Mouse (Mus musculus) thymus, postnatal 14 days (tissue): ENCODE measurements around the gene Acrbp.

Experiments used
- DNase-seq: peaks from one replicate; pipeline ENCODE4 v3.0.0; 2021

Gene Acrbp

GRCm38 (mm10) chr6:125071896-125072279 is 22.4 kb downstream of the Acrbp start:
- DNase-seq, result peak; percentile 78

DNA sequence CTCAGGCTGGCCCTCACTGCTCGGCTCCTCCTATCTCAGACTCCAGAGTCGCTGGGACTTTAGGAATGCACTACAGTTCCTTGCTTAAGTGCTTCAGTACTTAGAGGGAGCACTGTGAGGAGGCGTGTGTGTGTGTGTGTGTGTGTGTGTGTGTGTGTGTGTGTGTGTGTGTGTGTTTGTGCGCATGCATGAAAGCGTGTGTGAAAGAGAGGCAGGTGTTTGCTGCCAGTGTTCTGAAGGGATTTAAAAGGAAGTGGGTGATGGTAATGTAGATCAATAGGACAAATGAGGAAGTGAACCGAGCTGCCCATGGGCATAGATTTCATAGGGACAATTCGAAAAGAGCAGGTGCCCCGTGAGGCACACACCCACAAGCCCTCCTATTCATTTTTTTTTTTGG is 24.3 kb downstream of the Acrbp start:
- peak; percentile 58 for DNase-seq

DNA sequence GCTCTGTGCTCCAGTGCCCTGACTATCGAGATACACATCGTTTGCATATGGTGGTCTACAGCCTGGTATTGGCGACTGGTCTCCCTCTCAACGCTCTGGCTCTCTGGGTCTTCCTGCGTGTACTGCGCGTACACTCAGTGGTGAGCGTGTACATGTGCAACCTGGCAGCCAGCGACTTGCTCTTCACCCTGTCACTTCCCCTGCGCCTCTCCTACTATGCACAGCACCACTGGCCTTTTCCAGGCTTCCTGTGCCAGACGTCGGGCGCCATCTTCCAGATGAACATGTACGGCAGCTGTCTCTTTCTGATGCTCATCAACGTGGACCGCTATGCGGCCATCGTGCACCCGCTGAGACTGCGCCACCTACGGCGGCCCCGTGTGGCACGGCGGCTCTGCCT is 31.9 kb downstream of the Acrbp start:
- no peak for DNase-seq

DNA sequence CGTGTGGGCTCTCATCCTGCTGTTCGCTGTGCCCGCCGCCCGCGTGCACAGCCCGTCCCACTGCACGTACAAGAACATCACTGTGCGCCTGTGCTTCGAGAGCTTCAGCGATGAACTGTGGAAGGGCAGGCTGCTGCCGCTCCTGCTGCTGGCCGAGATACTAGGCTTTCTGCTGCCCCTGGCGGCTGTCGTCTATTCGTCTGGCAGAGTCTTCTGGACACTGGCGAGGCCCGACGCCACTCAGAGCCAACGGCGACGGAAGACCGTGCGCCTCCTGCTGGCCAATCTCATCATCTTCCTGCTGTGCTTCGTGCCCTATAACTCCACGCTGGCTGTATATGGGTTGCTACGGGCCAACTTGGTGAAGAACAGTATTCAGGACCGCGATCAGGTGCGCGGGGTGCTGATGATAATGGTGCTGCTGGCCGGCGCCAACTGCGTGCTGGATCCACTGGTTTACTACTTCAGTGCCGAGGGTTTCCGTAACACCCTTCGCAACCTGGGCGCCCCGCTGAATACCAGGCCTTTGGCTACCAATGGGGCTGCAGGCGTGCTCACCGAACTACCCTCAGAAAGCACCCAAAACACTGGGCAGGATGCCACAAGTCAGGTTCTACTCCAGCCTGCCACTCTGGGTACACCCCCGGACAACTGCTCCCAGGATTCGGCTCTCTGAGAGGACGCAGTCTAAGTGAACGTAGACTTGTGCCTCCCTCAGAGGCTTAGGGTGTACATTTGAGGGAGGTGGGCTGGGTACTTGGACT is 32.5 kb downstream of the Acrbp start:
- no peak for DNase-seq

DNA sequence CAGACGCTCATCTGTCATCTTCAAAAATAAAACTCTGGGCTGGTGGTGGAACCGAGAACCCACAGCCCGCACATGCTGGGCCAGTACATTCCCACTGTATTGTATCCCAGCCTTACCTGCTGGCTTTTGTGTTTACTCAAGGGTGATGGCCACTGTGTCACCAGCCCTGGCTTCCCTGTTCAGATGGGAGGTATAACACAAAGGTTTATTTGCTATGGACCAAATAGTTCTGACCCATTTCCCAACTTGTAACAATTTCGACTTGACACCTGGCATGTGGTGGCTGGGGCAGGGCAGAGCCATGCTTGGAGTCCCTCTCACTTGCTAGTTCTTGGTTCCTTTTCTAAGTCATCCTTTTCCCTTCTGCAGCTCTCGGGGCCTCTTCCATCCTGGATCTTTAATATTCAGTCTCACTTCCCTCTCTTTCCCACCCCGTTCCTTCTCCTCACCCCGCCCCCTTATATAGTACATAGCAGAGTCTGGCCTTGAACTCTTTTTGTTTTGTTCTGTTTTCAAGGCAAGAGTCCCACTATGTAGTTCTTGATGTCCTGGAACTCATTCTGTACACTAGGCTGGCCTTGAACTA is 33.4 kb downstream of the Acrbp start:
- no peak for DNase-seq

DNA sequence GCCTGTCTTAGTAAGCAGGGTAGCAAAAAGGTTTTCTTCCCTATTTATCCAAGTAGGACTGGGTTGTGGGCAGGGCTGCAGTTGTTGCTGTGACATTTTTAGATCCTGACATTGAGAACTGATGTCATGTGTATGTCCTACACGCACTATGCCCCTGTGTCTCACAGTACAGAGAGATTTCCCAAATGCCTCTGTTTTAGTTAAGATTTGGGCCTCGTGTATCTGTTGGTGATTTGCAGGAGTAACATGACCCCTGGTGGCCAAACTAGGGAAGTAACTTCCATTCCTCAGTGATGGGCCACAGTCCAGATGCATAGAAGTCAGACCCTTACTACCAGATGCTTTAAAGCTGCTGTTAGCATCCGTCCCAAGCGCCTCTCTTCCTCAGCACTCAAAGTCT is 34.9 kb downstream of the Acrbp start:
- DNase-seq, result peak; percentile 75

- DNase-seq, result no peak
These were observed 38.4 kb downstream of the Acrbp start for GRCm38 (mm10) chr6:125087937-125088336.

GRCm38 (mm10) chr6:125088561-125089321 is 39.3 kb downstream of the Acrbp start:
- peak; percentile 65 for DNase-seq

GRCm38 (mm10) chr6:125089521-125090321 is 40.2 kb downstream of the Acrbp start:
- DNase-seq, result peak; percentile 86

DNA sequence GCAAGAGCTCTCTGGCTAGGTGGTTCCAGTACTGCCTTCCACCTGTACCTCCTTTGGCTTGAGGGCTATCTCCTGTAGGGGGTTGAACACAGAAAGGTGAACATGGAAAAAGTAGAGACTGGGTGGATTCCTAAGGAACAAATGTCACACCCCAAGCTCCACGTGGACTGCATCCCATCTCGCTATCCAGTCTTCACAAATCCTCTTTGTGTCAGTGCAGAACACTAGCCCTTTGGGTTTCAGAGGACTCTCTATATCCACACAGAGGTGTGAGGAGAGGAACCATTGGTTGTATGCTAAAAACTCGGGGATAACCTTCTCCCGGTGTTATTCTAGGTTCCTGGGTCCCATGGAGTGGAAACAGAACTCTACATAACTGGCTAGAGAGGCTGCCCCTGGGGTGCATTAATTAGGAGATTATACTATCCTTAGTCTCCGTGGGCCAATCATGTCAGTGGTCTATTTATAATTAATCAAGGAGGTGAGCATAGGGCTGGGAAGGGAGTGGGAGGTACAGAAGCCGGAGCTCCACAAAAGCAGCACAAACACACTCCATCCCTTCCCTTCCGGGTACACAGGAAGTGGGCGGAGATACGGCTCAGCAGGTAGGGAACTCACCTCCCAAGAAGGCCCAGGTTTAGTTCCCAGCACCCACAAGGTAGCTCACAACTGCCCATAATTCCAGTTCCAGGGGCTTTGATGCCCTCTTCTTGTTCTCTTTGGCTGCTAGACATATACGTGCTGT is 41.0 kb downstream of the Acrbp start:
- DNase-seq, result no peak

DNA sequence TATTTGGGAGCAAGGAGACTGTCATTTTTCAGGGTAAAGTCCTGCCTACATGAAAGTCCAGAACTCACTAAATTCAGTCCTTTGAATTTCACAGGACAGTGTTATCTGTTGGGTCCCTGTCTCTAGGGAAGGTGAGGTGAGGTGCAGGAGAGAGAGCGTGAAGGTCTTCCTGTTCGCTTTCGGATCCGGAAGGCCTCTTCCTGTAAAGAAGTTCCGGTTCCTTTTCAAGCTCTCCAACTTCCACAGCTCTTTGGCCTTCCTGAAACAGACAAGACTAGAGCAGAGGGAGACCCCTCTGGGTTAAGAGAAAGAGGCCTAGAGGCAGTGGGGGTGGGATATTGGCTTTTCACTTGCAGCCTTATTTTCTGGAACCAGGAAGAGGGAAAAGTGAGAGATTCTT is 42.9 kb downstream of the Acrbp start:
- DNase-seq, result peak; percentile 52

DNA sequence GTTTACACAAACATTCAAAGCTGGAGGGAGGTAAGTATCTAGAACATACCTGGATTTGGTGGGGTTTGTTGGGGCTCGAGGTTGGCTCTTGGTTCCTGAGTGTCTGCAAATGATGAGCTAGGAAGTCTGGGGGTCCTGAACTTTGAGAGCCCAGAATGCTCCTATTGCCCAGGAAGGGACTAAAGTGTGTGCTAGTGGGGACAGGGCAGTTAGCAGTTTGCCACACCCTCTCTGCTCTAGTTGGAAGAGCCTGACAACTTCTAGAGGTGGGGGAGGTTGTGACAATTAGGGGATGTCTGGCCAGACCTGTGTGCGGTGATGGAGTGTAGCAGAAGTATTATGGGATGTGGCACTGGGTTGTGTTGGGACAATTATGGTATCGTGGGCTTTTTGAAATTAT is 45.4 kb downstream of the Acrbp start:
- DNase-seq, result no peak

DNA sequence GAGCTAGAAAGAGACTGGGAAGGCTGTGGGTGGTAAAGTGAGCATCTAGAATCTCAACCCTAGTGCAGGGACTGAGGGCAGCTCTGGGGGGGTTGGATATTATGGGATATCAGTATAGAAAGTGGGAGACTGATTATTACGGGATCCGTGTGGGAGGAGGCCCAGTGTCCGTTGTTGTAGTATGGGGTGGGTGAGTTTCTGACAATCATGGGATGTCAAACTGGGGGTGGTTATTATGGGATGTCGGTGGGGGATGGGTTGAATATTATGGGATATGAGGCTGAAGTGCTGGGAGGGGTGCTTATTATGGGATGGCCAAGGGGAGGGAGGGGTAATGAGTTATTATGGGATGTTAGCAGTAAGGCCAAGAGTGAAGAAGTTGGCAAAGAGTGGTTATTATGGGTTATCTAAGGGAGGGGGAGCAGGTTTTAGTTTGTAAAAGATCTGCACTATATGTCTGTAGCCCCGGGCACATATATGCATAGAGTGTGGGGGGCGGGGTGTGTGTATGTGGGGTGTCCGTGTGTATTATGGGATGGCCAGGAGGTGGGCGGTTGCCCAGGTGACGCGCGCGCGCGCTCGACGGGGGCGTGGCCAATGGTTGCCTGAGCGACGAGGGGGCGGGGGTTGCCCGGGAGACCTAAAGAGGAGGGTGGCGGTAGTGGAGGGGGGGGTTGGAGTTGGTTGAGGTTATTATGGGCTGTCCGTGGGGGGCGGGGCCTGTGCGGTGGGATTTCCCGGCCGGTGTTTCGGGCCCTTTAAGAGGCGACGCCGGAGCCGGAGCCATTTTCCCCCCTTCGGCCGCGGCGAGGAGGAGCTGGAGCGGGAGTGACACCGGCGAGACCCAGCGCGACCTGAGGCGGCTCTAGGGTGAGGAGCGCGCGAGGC is 46.1 kb downstream of the Acrbp start, which contains the start of gene Chd4:
Chd4 (plus strand) TSS at position 591 of the 888 bp plus-strand sequence.
- DNase-seq, result peak; percentile 96

DNA sequence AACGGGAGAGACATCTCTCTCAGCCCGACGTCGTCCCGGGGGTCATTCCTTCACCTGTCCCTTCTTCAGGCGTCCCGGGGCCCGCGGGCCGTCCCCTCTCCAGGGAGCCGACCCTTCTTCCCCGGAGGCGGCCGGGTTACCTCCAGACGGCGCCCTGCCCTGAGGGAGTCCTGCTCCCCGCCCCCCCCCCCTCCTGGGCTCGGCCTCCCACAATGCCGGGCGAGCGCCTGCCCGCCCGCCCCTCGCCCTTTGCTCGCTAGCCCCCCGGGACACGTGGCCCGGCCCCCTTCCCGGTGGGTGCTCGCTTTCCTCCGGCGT is 46.7 kb downstream of the Acrbp start:
- no peak for DNase-seq

DNA sequence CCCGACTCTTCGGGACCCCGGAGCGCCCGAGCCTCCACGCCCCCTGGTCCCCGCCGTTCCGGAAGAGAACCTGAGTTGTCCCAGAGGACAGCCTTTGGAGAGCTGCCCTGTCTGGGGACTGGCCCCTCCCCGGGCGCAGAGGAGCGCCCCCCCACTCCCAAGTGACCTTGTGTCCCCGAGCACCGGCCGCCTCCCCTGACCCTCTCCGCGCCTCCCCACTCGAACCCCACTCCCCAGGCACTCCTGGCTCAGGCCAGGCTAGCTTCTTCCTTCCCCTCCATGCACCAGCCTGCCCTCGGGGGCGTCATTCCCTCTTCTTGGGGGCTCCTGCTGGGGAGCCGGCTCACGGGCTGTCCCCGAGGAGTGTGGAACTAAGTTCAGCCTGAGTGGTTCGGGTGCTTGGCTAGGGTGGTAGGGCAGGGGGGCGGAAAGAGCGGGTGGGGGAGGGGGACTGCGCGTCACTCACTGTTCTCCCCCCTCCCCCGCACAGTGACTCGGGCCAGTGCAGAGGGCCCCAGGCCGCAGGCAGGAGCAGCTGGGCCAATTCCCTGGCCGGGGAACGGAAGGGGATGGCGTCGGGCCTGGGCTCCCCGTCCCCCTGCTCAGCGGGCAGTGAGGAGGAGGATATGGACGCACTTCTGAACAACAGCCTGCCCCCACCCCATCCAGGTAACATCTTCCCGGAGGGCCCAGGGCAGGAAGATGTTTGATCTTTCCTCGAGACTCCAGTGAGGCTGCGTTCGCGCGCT is 47.3 kb downstream of the Acrbp start:
- peak; percentile 81 for DNase-seq

DNA sequence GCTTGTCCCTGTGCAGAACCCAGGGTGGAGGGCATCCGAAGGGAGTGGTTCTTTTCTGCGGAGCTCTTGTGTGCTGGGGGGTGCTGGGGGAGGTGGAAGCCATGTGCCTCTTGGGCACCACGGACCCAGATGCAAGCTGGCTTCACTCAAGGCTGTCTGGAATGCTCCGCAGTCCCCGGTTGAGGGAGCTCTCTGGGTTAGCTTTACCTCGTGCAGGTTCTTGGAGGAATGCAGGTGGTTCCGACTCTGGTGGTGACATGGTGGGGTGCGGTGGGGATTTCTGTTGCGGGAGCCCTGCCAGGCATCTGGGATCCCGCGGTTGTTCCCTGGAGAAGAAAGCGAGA is 47.8 kb downstream of the Acrbp start:
- no peak for DNase-seq

GRCm38 (mm10) chr6:125097951-125098350 is 48.5 kb downstream of the Acrbp start:
- DNase-seq, result no peak

GRCm38 (mm10) chr6:125098513-125098912 is 49.0 kb downstream of the Acrbp start:
- peak; percentile 33 for DNase-seq

DNA sequence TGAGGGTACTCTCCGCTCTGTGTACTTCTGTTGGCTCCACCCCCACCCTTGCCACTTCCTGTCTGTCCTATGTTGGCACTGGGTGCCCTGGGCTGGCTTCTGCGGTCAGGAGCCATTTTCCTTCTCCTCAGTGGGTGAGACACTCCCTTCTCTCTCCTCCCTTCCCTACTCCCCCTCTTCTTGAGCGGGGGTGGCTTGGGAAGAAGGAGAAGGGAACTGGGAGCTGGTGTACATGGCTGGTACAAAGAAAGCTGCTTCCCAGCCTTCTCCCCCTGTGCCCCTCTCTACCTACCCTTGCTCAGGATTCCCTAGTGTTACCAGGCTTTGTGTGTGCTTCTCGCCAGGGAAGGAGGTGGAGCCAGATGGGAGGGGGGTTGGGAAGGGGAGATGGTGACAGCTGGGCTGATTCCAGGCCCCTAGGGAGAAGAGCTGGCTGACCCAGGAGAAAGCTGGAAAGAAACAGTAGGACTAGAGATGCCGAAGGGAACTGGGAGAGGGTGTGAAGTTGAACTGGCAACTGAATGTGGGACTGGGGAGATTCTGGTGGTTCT is 50.0 kb downstream of the Acrbp start:
- DNase-seq, result peak; percentile 86

DNA sequence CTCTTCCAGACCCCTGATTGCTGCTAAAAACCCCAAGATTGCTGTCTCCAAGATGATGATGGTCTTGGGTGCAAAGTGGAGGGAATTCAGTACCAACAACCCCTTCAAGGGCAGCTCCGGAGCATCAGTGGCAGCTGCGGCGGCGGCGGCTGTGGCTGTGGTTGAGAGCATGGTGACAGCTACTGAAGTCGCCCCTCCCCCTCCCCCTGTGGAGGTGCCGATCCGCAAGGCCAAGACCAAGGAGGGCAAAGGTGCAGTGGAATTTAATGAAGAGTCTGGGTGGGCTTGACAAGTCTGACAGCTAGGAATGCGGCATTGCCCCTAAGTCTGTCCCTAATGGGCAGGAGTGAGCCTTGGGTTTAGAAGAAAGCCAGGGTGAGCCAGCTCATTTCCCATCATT is 52.0 kb downstream of the Acrbp start:
- DNase-seq, result no peak

DNA sequence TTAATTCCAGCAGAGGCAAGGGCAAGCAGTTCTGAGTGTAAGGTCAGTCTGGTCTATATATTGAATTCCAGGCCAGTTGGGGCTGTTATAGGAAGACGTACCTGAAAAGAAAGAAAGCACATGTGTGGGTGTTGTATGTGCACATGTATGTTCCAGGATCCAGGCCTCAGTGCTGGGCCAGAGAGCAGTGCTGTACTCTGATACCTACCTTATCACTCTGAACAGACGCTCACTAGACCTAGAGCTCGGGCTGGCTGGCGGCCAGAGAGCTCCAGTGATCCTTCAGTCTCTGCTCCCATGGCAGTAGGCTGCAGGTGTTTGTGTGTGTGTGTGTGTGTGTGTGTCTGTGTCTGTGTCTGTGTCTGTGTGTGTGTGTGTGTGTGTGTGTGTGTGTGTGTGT is 54.7 kb downstream of the Acrbp start:
- DNase-seq, result no peak
